Comparison of ENCODE assay signal across 22 mouse cellular contexts in the genomic region with DNA sequence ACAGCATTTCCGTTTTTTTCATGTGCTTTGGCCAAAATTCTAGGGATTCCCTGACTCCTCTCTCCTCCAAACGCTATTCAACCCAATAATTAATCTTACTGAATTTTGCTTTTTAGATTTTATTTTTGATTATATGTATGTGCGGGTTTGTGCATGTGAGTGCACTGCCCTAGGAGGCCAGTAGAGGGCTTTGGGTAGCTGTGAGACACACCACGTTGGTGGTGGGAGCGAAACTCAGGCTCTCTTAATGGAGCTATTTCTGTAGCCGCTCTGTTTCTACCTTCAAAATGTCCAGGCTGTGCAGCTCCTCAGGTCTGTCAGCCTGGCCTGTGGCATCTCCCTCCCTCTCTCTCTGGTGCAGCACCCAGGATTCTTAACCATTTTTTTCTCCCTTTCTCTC. TPM values are rescaled to one million over a fixed set of nuclear protein-coding genes. Genes with fewer than 3 reads are reported as not detected.
DNase-seq lines count a peak whose midpoint lies in the region; ATAC-seq and TF ChIP-seq lines count a peak whose summit lies in the region.
"Had no signal": no experiment of that assay in that cellular context is flagged by ENCODE, and none has a peak within 500 bp of the region (broad histone marks: within the 10 kb centered on the region; RNA-seq: fewer than 3 reads in every experiment).

No protein-coding gene starts in this region.

- H3K9me3 ChIP-seq in intestine, postnatal 0 days (ENCODE audit: control insufficient read depth): no peaks in the 10 kb centered on the region
- no peaks in the 10 kb centered on the region for H3K9me3 ChIP-seq in intestine, embryonic 16.5 days (ENCODE audit: control insufficient read depth, low read length)
- no peaks in the 10 kb centered on the region for H3K9me3 ChIP-seq in lung, postnatal 0 days (ENCODE audit: low read length)
- H3K9me3 ChIP-seq in ES-Bruce4 (replicated peaks; ENCODE audit: control insufficient read depth, insufficient read depth, low read length, poor library complexity, severe bottlenecking): no peaks in the 10 kb centered on the region
- H3K9me3 ChIP-seq: embryonic facial prominence, embryonic 12.5 days had no signal

- H3K27me3 ChIP-seq in intestine, postnatal 0 days (replicated peaks; ENCODE audit: control insufficient read depth, insufficient read depth, low read length): no peaks in the 10 kb centered on the region
- H3K27me3 ChIP-seq in intestine, embryonic 16.5 days (replicated peaks; ENCODE audit: control insufficient read depth, insufficient read depth, low read length): no peaks in the 10 kb centered on the region
- H3K27me3 ChIP-seq in lung, postnatal 0 days (replicated peaks; ENCODE audit: insufficient read depth, low read length): no peaks in the 10 kb centered on the region
- no peaks in the 10 kb centered on the region for H3K27me3 ChIP-seq in ES-Bruce4 (ENCODE audit: control insufficient read depth, insufficient read depth, low read length, poor library complexity, severe bottlenecking)
- H3K27me3 ChIP-seq: embryonic facial prominence, embryonic 12.5 days; limb, embryonic 13.5 days; neural tube, embryonic 12.5 days had no signal

- no peaks in the 10 kb centered on the region for H3K4me1 ChIP-seq in intestine, postnatal 0 days (replicated peaks; ENCODE audit: control insufficient read depth, insufficient read depth, low read length)
- peaks cover 2% of the 10 kb centered on the region; the same call in 1 of the 2 replicates for H3K4me1 ChIP-seq in intestine, embryonic 16.5 days (ENCODE audit: control insufficient read depth, insufficient read depth, low read length)
- H3K4me1 ChIP-seq in lung, postnatal 0 days (ENCODE audit: insufficient read depth, low read depth, low read length): peaks cover 4% of the 10 kb centered on the region; the same call in 1 of the 2 replicates
- H3K4me1 ChIP-seq in ES-Bruce4 (ENCODE audit: control insufficient read depth, insufficient read depth, low read length): no peaks in the 10 kb centered on the region
- H3K4me1 ChIP-seq: neural tube, embryonic 12.5 days had no signal

- no peak overlapping the region for H3K9ac ChIP-seq in intestine, postnatal 0 days (ENCODE audit: low read depth, low read length)
- no peak overlapping the region for H3K9ac ChIP-seq in intestine, embryonic 16.5 days (ENCODE audit: low read depth, low read length)
- no peak overlapping the region for H3K9ac ChIP-seq in lung, postnatal 0 days (replicated peaks; ENCODE audit: low read depth)
- no peak overlapping the region for H3K9ac ChIP-seq in ES-Bruce4 (ENCODE audit: low read depth, poor library complexity, severe bottlenecking)
- H3K9ac ChIP-seq: embryonic facial prominence, embryonic 12.5 days; limb, embryonic 13.5 days; neural tube, embryonic 12.5 days had no signal

- no peak overlapping the region for H3K27ac ChIP-seq in intestine, postnatal 0 days (ENCODE audit: low read depth, low read length)
- no peak overlapping the region for H3K27ac ChIP-seq in intestine, embryonic 16.5 days (ENCODE audit: low read length)
- H3K27ac ChIP-seq in lung, postnatal 0 days (ENCODE audit: low read length): no peak overlapping the region
- no peak overlapping the region for H3K27ac ChIP-seq in ES-Bruce4 (ENCODE audit: insufficient read depth, low read length)
- H3K27ac ChIP-seq: embryonic facial prominence, embryonic 12.5 days; limb, embryonic 13.5 days; neural tube, embryonic 12.5 days had no signal

- no peak overlapping the region for H3K4me2 ChIP-seq in intestine, postnatal 0 days (replicated peaks; ENCODE audit: low read depth)
- no peak overlapping the region for H3K4me2 ChIP-seq in intestine, embryonic 16.5 days (ENCODE audit: low read depth, low read length)
- H3K4me2 ChIP-seq in lung, postnatal 0 days (replicated peaks; ENCODE audit: low read depth, low read length): no peak overlapping the region
- H3K4me2 ChIP-seq: embryonic facial prominence, embryonic 12.5 days; heart, embryonic 11.5 days; limb, embryonic 13.5 days; midbrain, embryonic 11.5 days; neural tube, embryonic 12.5 days had no signal

- no peak for TF ChIP-seq POLR2A in ES-Bruce4 (IDR thresholded peaks at IDR 0.05; ENCODE audit: insufficient read depth, low read length)
- TF ChIP-seq POLR2A in brain, embryonic 14.5 days (IDR thresholded peaks at IDR 0.05; ENCODE audit: borderline replicate concordance, extremely low read depth, insufficient read depth, insufficient read length, poor library complexity, severe bottlenecking): no peak

- no peak for DNase-seq in lung, postnatal 0 days (ENCODE audit: low spot score)
- no peak for DNase-seq in lung, adult 18-20 months
- no peak for DNase-seq in brain, embryonic 14.5 days (ENCODE audit: low read depth)
- no peak for DNase-seq in cerebellum, adult 8-10 months
- no peak for DNase-seq in layer of hippocampus, adult 18-20 months (ENCODE audit: low spot score in 2 of 2)
- DNase-seq: adrenal gland, postnatal 36 days; cerebellum, adult 9-10 months; gastrocnemius, postnatal 25 days; heart, postnatal 10 days; kidney, adult 2 months; kidney, postnatal 14 days; right cerebral cortex, adult 18-20 months had no signal

- no peak overlapping the region for H3K4me3 ChIP-seq in intestine, postnatal 0 days (ENCODE audit: low read depth, low read length)
- no peak overlapping the region for H3K4me3 ChIP-seq in intestine, embryonic 16.5 days (ENCODE audit: low read length)
- no peak overlapping the region for H3K4me3 ChIP-seq in lung, postnatal 0 days (ENCODE audit: low read depth, low read length)
- no peak overlapping the region for H3K4me3 ChIP-seq in ES-Bruce4 (ENCODE audit: low read depth, low read length)
- H3K4me3 ChIP-seq: embryonic facial prominence, embryonic 12.5 days; erythroblast, embryonic 14.5 days; limb, embryonic 13.5 days; neural tube, embryonic 12.5 days had no signal

- no peaks in the 10 kb centered on the region for H3K36me3 ChIP-seq in intestine, postnatal 0 days (ENCODE audit: control insufficient read depth, insufficient read depth)
- H3K36me3 ChIP-seq in intestine, embryonic 16.5 days (ENCODE audit: control insufficient read depth, insufficient read depth, low read length): peaks cover 4% of the 10 kb centered on the region
- no peaks in the 10 kb centered on the region for H3K36me3 ChIP-seq in lung, postnatal 0 days (ENCODE audit: insufficient read depth, low read length)
- no peaks in the 10 kb centered on the region for H3K36me3 ChIP-seq in ES-Bruce4 (ENCODE audit: control insufficient read depth, insufficient read depth, low read length, poor library complexity, severe bottlenecking)
- H3K36me3 ChIP-seq: neural tube, embryonic 12.5 days had no signal

- TF ChIP-seq EP300 in lung, postnatal 0 days (IDR thresholded peaks at IDR 0.05): no peak
- TF ChIP-seq EP300 in ES-Bruce4 (IDR thresholded peaks at IDR 0.05; ENCODE audit: insufficient read depth, low read depth, low read length): no peak

- 93% methylated on average over 6 of the region's 6 CpGs for WGBS in intestine, postnatal 0 days
- WGBS in intestine, embryonic 16.5 days: 88% methylated on average over 6 of the region's 6 CpGs
- WGBS in lung, postnatal 0 days: 91% methylated on average over 6 of the region's 6 CpGs

- ATAC-seq in intestine, postnatal 0 days: no peak
- ATAC-seq in intestine, embryonic 16.5 days: no peak
- ATAC-seq in lung, postnatal 0 days: no peak
- ATAC-seq: forebrain, embryonic 14.5 days had no signal

- TF ChIP-seq CTCF in intestine, postnatal 0 days (IDR thresholded peaks at IDR 0.05; ENCODE audit: low read depth): peak; percentile 44
- peak; percentile 31 for TF ChIP-seq CTCF in lung, postnatal 0 days (IDR thresholded peaks at IDR 0.05)
- TF ChIP-seq CTCF in ES-Bruce4 (IDR thresholded peaks at IDR 0.05; ENCODE audit: low read depth, low read length): peak; percentile 3
- TF ChIP-seq CTCF in brain, embryonic 14.5 days (IDR thresholded peaks at IDR 0.05; ENCODE audit: borderline replicate concordance, extremely low read depth, insufficient read depth, insufficient read length): peak; percentile 12; the same call in 1 of the 2 replicates

RNA-seq across cellular contexts. Expression of gene Wipf1, which starts 50.7 kb away (rescaled TPM):
- polyA plus RNA-seq in intestine, postnatal 0 days (2015; fragmentation: Nextera tagmentation; extraction: Ambion mirVana): 9.9 and 10.3 TPM in 2 replicates
- polyA plus RNA-seq in intestine, embryonic 16.5 days (2015; fragmentation: Nextera tagmentation; extraction: Ambion mirVana): 9.0 and 10.7 TPM in 2 replicates
- polyA plus RNA-seq in lung, postnatal 0 days (2015; fragmentation: Nextera tagmentation; extraction: Ambion mirVana): 9.5 and 9.6 TPM in 2 replicates
- 7.8 and 11.7 TPM in 2 replicates for polyA plus RNA-seq in ES-Bruce4 (2011; ENCODE audit: insufficient read depth, insufficient read length, low read depth, missing spikeins)
- 2.8 and 3.8 TPM in 2 replicates for polyA plus RNA-seq in brain, embryonic 14.5 days (2012; rRNA removed)
- 10 to 100 TPM in 1 of 2 experiments, 1 to 10 TPM in 1; 9.6 to 11.7 TPM for total RNA-seq in layer of hippocampus, adult 18-20 months (2021)
